Mouse (Mus musculus) hindbrain, embryonic 14.5 days (tissue): ENCODE data around the gene Frmpd1. TPM values are rescaled to one million over a fixed set of nuclear protein-coding genes. Genes with fewer than 3 reads are reported as not detected.

Source experiments
- ATAC-seq: fragments of 200-750 bp; cut with Nextera tagmentation; 2 replicates; pipeline ENCODE4 v1.8.0; 2017; ENCODE audit warnings: moderate number of reproducible peaks, mild to moderate bottlenecking, moderate TSS enrichment, moderate library complexity; ENCODE audit not compliant: low FRiP score
- DNase-seq: peaks from one replicate; pipeline ENCODE4 v3.0.0-alpha.2; 2015; ENCODE audit warnings: low spot score
- H3K27ac ChIP-seq: fragments of 300-500 bp; sonication (generic); 2 replicates; pipeline ENCODE4 v1.5.1; 2014; ENCODE audit warnings: mild to moderate bottlenecking, moderate library complexity
- H3K27me3 ChIP-seq: fragments of 300-500 bp; sonication (generic); 2 replicates; pipeline ENCODE4 v1.6.1; 2014; ENCODE audit warnings: mild to moderate bottlenecking, low read length, mixed read lengths; ENCODE audit not compliant: control insufficient read depth, insufficient read depth
- H3K36me3 ChIP-seq: fragments of 300-500 bp; sonication (generic); replicated peaks from 2 replicates; pipeline ENCODE4 v1.6.1; 2014; ENCODE audit not compliant: control insufficient read depth, insufficient read depth
- H3K4me1 ChIP-seq: fragments of 300-500 bp; sonication (generic); replicated peaks from 2 replicates; pipeline ENCODE4 v1.6.1; 2014; ENCODE audit warnings: antibody characterized with exemption, low read length, mixed read lengths; ENCODE audit not compliant: control insufficient read depth, insufficient read depth
- H3K4me2 ChIP-seq: fragments of 300-500 bp; sonication (generic); replicated peaks from 2 replicates; pipeline ENCODE4 v1.6.1; 2014; ENCODE audit warnings: mild to moderate bottlenecking, moderate library complexity
- H3K4me3 ChIP-seq: fragments of 300-500 bp; sonication (generic); replicated peaks from 2 replicates; pipeline ENCODE4 v1.5.1; 2014; ENCODE audit warnings: mild to moderate bottlenecking, low read length
- H3K9ac ChIP-seq: fragments of 300-500 bp; sonication (generic); 2 replicates; pipeline ENCODE4 v1.6.1; 2014
- H3K9me3 ChIP-seq: fragments of 300-500 bp; sonication (generic); 2 replicates; pipeline ENCODE4 v1.6.1; 2016; ENCODE audit warnings: low read length; ENCODE audit not compliant: control insufficient read depth
- WGBS: fragments of 180-500 bp; shearing (Covaris S2); extraction: QIAGEN DNeasy Blood & Tissue Kit; methylation state at CpG from one replicate; pipeline ENCODE4 v1.1.7; 2014; 5-methylcytosine and 5-hydroxymethylcytosine counted together
- polyA plus RNA-seq: library from polyadenylated mRNA; unstranded; fragments of >200 nt; fragmentation: Nextera tagmentation; extraction: Ambion mirVana; gene quantifications from 2 replicates; pipeline ENCODE4 v1.2.1, GENCODE M21; 2014

Frmpd1 gene
- polyA plus RNA-seq, result 2.3 and 2.4 TPM in 2 replicates

DNA sequence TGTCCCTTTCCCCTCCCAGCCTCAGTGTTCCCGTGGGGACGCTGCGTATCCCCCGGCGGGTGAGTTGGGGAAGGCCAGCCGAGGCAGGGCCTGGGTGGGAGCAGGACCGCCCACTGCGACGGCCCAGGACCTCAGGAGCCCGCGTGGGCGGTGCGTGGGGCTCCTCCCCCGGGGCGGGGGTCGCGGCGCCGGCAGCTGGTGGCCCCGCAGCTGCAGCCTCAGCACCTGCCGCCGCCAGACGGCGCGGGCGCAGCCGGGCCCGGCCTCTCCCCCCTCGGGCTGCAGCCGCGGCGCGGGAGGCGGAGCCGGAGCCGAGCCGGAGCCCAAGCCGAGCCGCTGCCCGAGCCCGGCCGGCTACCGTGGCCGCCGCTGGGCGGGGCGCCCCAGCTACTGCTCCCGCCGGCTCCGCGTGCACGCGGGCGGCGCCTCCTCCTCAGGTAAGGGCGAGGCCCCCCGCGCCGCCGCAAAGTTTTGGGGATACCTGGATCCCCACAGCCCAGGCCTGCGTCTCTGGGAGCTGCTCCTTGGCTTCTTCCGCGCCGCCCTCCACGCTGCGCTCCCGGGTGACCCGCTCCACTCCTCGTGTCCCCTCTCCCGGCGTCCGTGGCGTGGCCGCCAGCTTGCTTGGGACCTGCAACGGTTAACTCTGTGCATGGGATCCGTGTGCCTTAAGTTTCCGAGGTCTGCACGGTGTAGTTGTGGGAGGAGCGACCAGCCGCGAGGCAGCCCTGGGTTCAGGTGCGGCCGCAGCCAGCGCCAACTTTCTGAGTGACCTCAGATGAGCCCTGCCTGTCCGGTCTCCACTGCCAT is at the start of gene Frmpd1:
Frmpd1 (plus strand) TSS at position 355 of the 810 bp plus-strand sequence.
- H3K9me3 ChIP-seq, result no peaks in the 10 kb centered on the region
- 0 out of 2 replicates have a peak, but pooled peaks cover 5% of the 10 kb centered on the region for H3K4me1 ChIP-seq
- peak; percentile 71 for DNase-seq
- peak; percentile 86 for ATAC-seq
- no peak within 1 kb of the TSS for H3K27ac ChIP-seq
- H3K4me3 ChIP-seq, result peak within 1 kb of the TSS; percentile 76
- peak within 1 kb of the TSS; percentile 66 for H3K9ac ChIP-seq
- H3K36me3 ChIP-seq, result no peaks in the 10 kb centered on the region
- WGBS, result under 1% methylated on average over 76 of the region's 85 CpGs
- H3K4me2 ChIP-seq, result peak within 1 kb of the TSS; percentile 99
- peaks cover 22% of the 10 kb centered on the region for H3K27me3 ChIP-seq

DNA sequence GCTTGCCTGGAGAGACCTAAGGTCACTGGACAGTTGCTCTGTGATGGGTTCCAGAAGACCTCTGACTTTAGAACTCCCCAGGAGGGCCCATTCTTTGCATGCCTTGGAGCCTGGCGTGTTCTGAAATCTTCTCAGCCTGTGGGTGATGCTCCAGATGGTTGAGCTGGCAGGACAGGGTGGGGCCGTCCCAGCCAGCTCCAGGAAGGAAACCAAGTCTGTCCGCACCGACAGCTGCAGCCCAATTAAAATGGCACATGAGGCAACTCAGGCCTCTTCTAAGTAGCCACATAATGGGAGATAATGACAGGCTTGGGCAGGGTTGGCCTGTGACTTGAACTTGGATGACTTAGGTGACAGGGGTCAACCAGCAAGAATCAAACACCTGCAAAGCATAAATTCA is 47.0 kb upstream of the Frmpd1 start:
- Histone ChIP-seq H3K4me2 (no peak overlapping the region), H3K4me1 (peaks cover 8% of the 10 kb centered on the region; the same call in 1 of the 2 replicates), H3K27me3 (no peaks in the 10 kb centered on the region), H3K9ac (no peak overlapping the region), H3K36me3 (no peaks in the 10 kb centered on the region), H3K9me3 (no peaks in the 10 kb centered on the region), H3K4me3 (no peak overlapping the region), H3K27ac (no peak overlapping the region)
- 65% methylated on average over 4 of the region's 4 CpGs for WGBS
- DNase-seq (no peak), ATAC-seq (no peak)

DNA sequence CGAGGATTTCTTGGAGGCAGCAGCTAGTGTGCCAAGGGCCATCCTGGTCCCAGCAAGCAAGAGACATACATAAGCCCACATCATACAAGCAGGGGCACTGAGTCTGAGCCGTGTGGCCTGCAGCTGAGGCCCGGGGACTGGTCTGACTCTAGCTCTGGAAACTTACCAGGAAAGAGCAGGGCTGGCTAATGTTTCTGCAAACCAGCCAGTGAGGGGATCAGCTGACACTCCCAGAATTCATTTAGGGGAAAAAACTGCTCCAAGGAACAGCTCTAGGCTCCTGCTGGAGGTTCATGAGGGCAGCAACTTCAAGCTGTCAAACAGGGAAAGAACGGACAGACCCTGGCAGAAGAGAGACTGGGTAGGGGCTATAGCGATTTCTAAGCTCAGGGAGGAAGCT is 42.8 kb upstream of the Frmpd1 start:
- H3K27ac ChIP-seq, result no peak overlapping the region
- no peak overlapping the region for H3K4me2 ChIP-seq
- H3K36me3 ChIP-seq, result no peaks in the 10 kb centered on the region
- peaks cover 18% of the 10 kb centered on the region; the same call in 1 of the 2 replicates for H3K4me1 ChIP-seq
- no peaks in the 10 kb centered on the region for H3K9me3 ChIP-seq
- ATAC-seq, result no peak
- 73% methylated on average over 5 of the region's 5 CpGs for WGBS
- no peaks in the 10 kb centered on the region for H3K27me3 ChIP-seq
- no peak overlapping the region for H3K9ac ChIP-seq
- no peak for DNase-seq
- no peak overlapping the region for H3K4me3 ChIP-seq

DNA sequence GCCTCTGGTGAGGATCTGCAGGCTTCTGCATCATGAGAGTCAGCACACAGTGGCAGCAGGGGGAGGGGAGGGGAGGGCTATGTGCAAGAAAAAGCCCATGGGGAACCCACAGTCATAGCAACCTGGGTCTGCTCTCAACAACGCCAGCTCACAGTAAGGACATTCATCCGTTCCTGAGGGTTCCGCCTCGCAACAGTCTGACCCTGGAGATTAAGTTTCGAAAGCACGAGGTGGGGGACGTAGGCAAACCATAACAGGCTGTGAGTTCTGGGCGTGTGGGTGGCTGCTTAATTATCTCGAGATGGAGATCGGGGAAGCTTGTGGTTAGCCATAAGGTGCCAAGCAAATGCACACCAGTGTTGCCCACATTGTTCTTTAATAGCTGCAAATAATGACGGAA is 42.3 kb upstream of the Frmpd1 start:
- DNase-seq (peak; percentile 55), ATAC-seq (0 out of 2 replicates have a peak, but pooled peaks have one; percentile 37)
- H3K4me3 ChIP-seq, result no peak overlapping the region
- peak overlapping the region; percentile 6; the same call in 1 of the 2 replicates for H3K27ac ChIP-seq
- H3K36me3 ChIP-seq, result no peaks in the 10 kb centered on the region
- 38% methylated on average over 11 of the region's 11 CpGs for WGBS
- H3K4me1 ChIP-seq, result peaks cover 18% of the 10 kb centered on the region; the same call in 1 of the 2 replicates
- no peak overlapping the region for H3K9ac ChIP-seq
- no peak overlapping the region for H3K4me2 ChIP-seq
- no peaks in the 10 kb centered on the region for H3K9me3 ChIP-seq
- H3K27me3 ChIP-seq, result no peaks in the 10 kb centered on the region

DNA sequence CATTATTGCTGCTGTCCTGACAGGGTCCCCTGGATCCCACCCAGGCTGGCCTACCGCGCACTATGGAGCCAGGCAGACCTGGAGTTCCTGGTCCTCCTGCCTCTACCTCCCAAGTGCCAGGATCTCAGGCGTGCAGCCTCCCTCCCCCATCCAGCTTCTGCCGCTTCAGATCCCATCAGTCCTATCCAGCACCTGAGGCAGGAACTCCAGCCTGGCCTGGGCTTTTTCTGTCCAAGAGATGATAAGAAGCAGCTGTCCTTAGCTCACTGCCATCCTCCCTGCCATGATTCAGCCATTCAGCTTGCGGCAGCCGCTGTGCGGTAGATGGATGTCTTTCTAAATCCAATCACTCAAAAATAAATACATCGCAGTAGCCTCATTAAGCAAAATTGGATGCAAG is 41.7 kb upstream of the Frmpd1 start:
- Histone ChIP-seq H3K27ac (peak overlapping the region; percentile 6; the same call in 1 of the 2 replicates), H3K9ac (no peak overlapping the region), H3K9me3 (no peaks in the 10 kb centered on the region), H3K4me3 (no peak overlapping the region), H3K4me2 (no peak overlapping the region), H3K4me1 (peaks cover 18% of the 10 kb centered on the region; the same call in 1 of the 2 replicates), H3K36me3 (no peaks in the 10 kb centered on the region), H3K27me3 (no peaks in the 10 kb centered on the region)
- DNase-seq (peak; percentile 25), ATAC-seq (peak; percentile 43; the same call in 1 of the 2 replicates)
- WGBS, result 55% methylated on average over 8 of the region's 8 CpGs

DNA sequence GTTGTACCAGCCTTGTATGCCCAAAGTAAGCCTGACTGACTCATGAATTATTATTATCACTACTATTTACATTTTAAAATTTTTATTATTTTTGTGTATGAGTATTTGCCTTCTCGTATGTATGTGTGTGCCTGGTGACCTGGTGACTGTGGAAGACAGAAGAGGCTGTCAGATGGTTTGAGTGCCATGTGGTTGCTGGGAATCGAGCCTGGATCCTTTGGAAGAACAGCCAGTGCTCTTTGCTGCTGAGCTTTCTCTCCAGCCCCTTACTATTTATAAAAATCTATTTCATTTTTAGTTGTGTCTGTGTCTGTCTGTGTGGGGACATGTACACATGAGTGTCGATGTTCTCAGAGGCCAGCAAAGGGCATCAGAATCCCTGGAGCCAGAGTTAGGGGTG is 28.2 kb upstream of the Frmpd1 start:
- Histone ChIP-seq H3K27ac (no peak overlapping the region), H3K4me3 (no peak overlapping the region), H3K4me1 (no peaks in the 10 kb centered on the region), H3K9ac (no peak overlapping the region), H3K27me3 (no peaks in the 10 kb centered on the region), H3K9me3 (no peaks in the 10 kb centered on the region), H3K4me2 (no peak overlapping the region), H3K36me3 (no peaks in the 10 kb centered on the region)
- DNase-seq, result no peak
- ATAC-seq, result no peak
- 82% methylated on average over 3 of the region's 3 CpGs for WGBS

DNA sequence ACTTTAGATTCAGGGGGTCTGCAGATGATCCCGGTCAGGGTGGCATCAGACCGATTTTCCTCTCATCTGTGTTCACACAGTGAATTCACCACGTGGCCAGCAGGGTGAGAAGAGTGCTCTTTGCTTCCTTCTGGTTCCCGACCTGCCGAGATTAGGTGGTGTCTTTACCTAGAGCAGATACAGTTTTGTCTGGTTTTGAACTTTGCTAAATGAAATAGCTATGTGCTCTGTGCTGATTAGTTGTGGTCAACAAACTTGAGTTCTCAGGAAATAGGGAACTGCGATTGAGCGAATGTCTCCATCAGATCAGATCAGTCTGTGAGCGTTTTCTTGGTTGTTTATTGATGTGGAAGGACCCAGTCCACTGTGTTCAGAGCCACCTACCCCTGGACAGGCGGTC is 26.1 kb upstream of the Frmpd1 start:
- Histone ChIP-seq H3K27ac (no peak overlapping the region), H3K4me2 (no peak overlapping the region), H3K9ac (no peak overlapping the region), H3K9me3 (no peaks in the 10 kb centered on the region), H3K4me1 (no peaks in the 10 kb centered on the region), H3K4me3 (no peak overlapping the region), H3K36me3 (no peaks in the 10 kb centered on the region), H3K27me3 (no peaks in the 10 kb centered on the region)
- ATAC-seq (no peak), DNase-seq (no peak)
- 76% methylated on average over 9 of the region's 9 CpGs for WGBS

DNA sequence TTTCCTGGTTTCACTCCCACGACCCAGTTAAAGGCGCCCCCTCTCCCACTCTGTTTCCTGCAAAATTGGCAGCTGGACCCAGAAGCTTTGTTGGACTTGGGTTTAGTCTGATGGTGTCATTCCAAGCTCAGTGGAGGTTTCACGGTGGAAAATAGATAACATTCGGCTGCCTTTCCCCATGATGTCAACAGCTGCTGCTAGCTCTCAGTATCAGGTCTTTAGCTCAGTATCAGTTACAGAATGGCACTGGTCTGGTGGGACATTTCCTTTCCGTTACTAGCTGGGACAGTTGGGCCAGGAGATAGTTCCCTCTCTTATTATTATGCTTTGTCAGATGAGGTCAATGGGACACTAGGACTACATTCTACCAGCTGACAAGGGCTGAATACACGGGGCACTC is 23.9 kb upstream of the Frmpd1 start:
- Histone ChIP-seq H3K27ac (no peak overlapping the region), H3K36me3 (no peaks in the 10 kb centered on the region), H3K4me3 (no peak overlapping the region), H3K4me2 (no peak overlapping the region), H3K4me1 (no peaks in the 10 kb centered on the region), H3K9me3 (no peaks in the 10 kb centered on the region), H3K9ac (no peak overlapping the region), H3K27me3 (no peaks in the 10 kb centered on the region)
- WGBS, result 82% methylated on average over 6 of the region's 6 CpGs
- ATAC-seq (no peak), DNase-seq (no peak)

DNA sequence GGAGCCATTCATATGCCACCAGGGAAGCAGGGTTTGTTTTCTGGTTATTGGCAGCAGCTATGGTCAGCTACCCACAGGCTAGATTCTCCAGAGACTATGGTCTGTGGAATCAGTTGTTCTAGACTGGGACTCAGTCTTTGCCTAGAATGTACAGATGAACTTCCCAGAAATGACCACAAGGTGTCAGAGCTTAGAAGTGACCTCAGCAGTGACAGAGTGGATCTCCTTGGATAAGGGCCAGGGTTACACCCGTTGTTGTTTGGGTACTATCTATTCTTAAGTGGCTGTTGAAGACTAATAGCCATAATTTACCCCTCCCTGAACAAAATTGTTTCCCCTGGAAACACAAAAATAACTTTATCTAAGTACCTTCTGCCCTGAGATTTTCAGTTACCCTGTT is 21.0 kb upstream of the Frmpd1 start:
- no peaks in the 10 kb centered on the region for H3K4me1 ChIP-seq
- H3K4me3 ChIP-seq, result no peak overlapping the region
- H3K27me3 ChIP-seq, result no peaks in the 10 kb centered on the region
- no peaks in the 10 kb centered on the region for H3K9me3 ChIP-seq
- no peak overlapping the region for H3K9ac ChIP-seq
- DNase-seq (peak; percentile 64), ATAC-seq (no peak)
- no peaks in the 10 kb centered on the region for H3K36me3 ChIP-seq
- H3K4me2 ChIP-seq, result no peak overlapping the region
- no peak overlapping the region for H3K27ac ChIP-seq
- WGBS, result 22% methylated on average over 1 of the region's 1 CpGs
